Mouse (Mus musculus): ENCODE results near the gene Tec. TPM values are rescaled to one million over a fixed set of nuclear protein-coding genes. Genes with fewer than 3 reads are reported as not detected.
A peak's percentile ranks its signal among the peaks of the same experiment; 100 is the strongest.

Tec gene
- polyA plus RNA-seq, 1 experiment from 2014 or later = 81.3 TPM

DNA sequence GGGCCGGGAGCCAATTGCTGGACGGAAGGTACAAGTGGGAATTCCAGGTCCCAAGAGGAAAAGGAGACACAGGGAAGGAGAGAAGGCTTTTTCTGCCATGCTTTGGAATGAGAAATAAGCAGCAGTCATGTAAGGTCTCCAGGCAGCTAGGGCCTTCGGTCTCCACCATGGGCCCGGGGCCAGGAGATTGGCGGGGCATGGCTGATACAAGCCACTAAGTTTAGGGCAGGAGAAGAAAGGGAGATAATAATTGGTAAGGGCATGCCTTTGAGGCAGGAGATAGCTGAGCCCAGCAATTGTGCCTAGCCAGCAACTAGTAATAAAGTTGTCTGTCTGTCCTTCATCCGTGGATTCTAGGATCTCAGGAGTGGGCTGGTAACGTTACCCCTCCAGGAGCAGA lies 85.2 kb downstream of the Tec start:
- H3K36me3 ChIP-seq (ENCODE audit: inconsistent target) = peaks cover 58% of the 10 kb centered on the region

DNA sequence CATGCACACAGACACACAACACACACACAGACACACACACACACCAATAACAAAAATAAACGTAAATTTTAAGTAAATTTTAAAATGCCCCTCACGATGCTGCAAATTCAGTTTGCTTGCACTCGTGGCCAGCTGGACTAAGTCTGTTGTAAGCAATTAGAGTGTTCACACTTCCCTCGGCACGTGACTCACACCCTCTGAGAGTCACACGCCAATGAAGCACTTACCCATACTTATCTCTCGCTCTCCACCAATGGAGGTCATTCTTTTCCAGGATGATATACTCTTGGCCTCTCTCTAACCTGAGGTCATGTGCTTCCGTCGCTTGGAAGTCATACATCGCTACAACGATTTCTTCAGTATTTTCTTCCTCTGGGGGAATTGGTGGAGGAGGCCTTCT lies 86.5 kb downstream of the Tec start:
- peak overlapping the region; percentile 62 for H3K27ac ChIP-seq
- peaks cover 59% of the 10 kb centered on the region for H3K36me3 ChIP-seq (ENCODE audit: inconsistent target)
- WGBS (ENCODE audit: missing documents) = 76% methylated on average over 11 of the region's 11 CpGs
- H3K4me3 ChIP-seq (ENCODE audit: inconsistent target) = no peak overlapping the region
- H3K79me2 ChIP-seq (ENCODE audit: inconsistent target) = peaks cover 6% of the 10 kb centered on the region; the same call in 1 of the 2 replicates

More for the DNA sequence above, 85.2 kb downstream of the Tec start:
- Histone ChIP-seq H3K79me2 (ENCODE audit: inconsistent target) (peaks cover 7% of the 10 kb centered on the region; the same call in 1 of the 2 replicates), H3K4me3 (ENCODE audit: inconsistent target) (no peak overlapping the region), H3K27ac (peak overlapping the region; percentile 62; the same call in 1 of the 2 replicates)
- 88% methylated on average over 7 of the region's 7 CpGs for WGBS (ENCODE audit: missing documents)

DNA sequence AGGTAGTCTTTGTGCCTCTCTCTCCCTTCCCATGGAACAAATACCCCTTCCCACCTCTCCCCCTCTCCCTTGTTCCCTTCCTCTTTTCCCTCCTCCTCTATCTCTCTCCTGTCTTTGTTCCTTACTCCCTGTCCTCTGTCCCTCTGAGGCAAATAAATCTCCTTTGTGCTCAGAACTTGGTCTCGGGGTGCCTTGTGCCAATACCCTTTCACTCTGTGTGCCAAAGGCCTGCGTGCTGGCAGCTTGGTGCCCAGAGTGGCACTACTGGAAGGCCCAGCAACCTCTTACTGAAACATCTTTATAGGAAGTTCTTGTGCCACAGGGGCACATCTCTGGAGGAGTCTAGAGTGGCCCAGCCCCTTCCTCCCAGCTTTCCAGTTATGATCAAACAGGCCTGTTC lies 91.7 kb downstream of the Tec start:
- H3K4me3 ChIP-seq (ENCODE audit: inconsistent target) = no peak overlapping the region
- no peaks in the 10 kb centered on the region; the same call in 1 of the 2 replicates for H3K79me2 ChIP-seq (ENCODE audit: inconsistent target)
- peaks cover 56% of the 10 kb centered on the region for H3K36me3 ChIP-seq (ENCODE audit: inconsistent target)
- no peak overlapping the region for H3K27ac ChIP-seq
- 100% methylated on average over 2 of the region's 2 CpGs for WGBS (ENCODE audit: missing documents)

DNA sequence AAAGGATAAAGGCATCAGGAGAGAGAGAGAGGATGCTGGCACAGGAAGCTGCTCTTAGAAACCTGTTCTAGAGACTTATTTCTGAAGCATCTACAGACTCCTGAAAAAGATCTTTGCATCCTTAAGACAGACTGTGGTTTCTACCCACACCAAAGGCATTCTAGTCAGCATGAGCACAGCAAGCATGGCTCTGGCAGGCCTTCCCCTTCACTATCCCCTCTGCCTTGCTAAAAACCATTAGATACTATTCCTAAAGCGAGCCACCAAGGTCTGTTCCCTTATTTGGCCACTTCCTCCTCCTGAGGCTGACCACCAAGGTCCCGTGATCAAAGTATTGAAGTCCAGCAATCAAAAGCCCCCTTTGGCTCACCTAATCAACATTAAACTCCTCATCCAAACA lies 92.2 kb downstream of the Tec start:
- Histone ChIP-seq H3K27ac (no peak overlapping the region), H3K4me3 (ENCODE audit: inconsistent target) (no peak overlapping the region), H3K79me2 (ENCODE audit: inconsistent target) (no peaks in the 10 kb centered on the region; the same call in 1 of the 2 replicates), H3K36me3 (ENCODE audit: inconsistent target) (peaks cover 61% of the 10 kb centered on the region)
- 48% methylated on average over 2 of the region's 2 CpGs for WGBS (ENCODE audit: missing documents)

DNA sequence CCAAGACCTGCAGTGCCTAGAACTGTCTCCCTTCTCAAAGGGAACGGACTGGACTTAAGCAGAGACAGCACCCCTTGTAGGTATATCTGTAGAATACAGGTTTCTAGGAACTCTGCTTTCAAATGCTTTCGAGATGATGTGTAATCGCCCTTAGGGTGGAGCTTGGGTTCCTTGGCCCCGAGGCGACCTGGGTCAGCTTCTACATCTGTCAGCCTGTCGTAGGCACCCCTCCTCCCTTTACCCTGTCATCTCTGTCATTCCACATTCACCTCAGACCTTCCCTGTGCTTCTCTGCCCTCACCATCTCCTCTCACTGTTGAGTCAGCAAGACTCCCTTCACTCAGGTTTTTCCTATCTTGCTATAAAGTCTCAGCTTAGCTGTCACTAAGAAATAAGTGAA lies 98.4 kb downstream of the Tec start:
- H3K36me3 ChIP-seq (ENCODE audit: inconsistent target) = peaks cover 93% of the 10 kb centered on the region
- H3K27ac ChIP-seq = no peak overlapping the region
- WGBS (ENCODE audit: missing documents) = 91% methylated on average over 6 of the region's 6 CpGs
- no peak overlapping the region for H3K4me3 ChIP-seq (ENCODE audit: inconsistent target)
- H3K79me2 ChIP-seq (ENCODE audit: inconsistent target) = no peaks in the 10 kb centered on the region; the same call in 1 of the 2 replicates

DNA sequence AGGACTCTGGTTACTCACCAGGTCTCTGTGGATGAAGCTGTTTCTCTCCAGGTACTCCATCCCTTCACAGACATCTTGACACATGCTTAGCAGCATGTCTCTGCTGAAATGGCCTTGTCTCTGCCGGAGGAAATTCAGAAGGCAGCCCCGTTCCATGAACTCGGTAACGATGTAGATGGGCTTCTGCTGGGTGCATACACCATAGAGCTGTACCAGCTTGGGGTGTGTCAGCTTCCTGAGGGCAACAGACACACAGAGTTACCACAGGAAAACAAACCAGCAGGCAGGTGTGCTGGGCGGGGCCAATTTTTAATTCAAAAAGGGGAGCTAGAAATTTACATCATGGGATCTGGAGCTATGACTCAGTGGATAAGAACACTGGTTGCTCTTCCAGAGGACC lies 104.7 kb downstream of the Tec start:
- peaks cover 81% of the 10 kb centered on the region for H3K36me3 ChIP-seq (ENCODE audit: inconsistent target)
- no peaks in the 10 kb centered on the region for H3K79me2 ChIP-seq (ENCODE audit: inconsistent target)
- WGBS (ENCODE audit: missing documents) = 74% methylated on average over 5 of the region's 5 CpGs
- peak overlapping the region; percentile 63 for H3K27ac ChIP-seq
- no peak overlapping the region for H3K4me3 ChIP-seq (ENCODE audit: inconsistent target)

DNA sequence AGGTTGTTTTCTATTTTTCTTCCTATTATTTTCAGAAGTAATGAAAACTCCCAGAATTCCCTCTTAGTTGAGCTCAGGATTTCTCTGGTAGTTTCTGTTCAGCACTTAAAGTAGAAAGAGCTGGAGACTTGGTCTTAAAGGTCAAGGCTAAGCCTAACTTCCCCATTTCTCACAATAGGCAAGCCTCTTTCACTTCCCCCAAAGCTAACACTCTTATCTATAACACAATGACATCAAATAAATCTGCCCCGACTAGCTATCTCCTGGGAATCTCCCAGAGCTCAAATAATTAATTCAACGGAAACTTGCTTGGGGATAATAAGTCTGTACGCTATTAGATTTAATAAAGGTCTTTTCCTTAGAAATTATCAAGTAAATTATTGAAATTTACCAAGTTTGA lies 105.3 kb downstream of the Tec start:
- H3K36me3 ChIP-seq (ENCODE audit: inconsistent target) = peaks cover 81% of the 10 kb centered on the region
- H3K27ac ChIP-seq = peak overlapping the region; percentile 66
- WGBS (ENCODE audit: missing documents) = 0% methylated on average over 3 of the region's 3 CpGs
- H3K4me3 ChIP-seq (ENCODE audit: inconsistent target) = no peak overlapping the region
- no peaks in the 10 kb centered on the region for H3K79me2 ChIP-seq (ENCODE audit: inconsistent target)

DNA sequence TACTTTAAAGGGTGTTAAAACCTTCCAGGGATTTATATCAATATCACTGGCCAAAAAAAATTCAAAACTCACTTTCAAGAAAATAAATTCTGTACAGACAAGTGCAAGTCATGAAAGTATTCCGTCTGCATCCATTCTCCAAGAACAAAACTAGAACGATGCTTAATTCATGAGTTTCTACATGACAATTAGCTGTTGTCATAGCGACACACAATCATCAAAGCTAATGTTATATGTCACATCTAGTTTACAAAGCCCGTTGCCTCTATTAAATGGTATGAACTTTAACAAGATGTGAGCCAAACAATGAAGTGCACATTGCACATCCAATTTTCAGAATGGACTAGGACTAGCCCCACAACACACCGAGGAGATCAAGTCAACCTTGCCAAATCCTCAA lies 106.5 kb downstream of the Tec start:
- Histone ChIP-seq H3K4me3 (ENCODE audit: inconsistent target) (no peak overlapping the region), H3K36me3 (ENCODE audit: inconsistent target) (peaks cover 83% of the 10 kb centered on the region), H3K79me2 (ENCODE audit: inconsistent target) (no peaks in the 10 kb centered on the region), H3K27ac (no peak overlapping the region)
- 98% methylated on average over 5 of the region's 5 CpGs for WGBS (ENCODE audit: missing documents)

DNA sequence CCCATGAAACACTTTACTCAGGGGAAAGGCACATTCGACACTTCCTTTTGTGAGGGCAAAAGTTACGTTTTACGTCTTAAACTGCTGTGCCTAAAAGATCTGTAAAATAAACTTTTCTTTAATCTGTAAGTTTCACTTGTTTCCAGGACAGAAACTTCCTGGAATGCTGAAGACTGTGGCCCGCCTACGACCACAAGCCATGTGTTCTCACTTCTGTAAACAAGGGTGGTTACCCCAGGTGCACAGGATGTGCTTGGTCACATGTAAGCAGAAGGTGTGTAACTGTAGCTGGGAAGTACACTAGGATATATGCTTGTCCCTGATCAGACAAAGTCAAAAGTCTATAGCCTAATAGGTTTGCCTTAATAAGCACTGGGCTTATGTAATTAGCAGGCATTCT lies 107.0 kb downstream of the Tec start:
- 53% methylated on average over 5 of the region's 5 CpGs for WGBS (ENCODE audit: missing documents)
- H3K4me3 ChIP-seq (ENCODE audit: inconsistent target) = no peak overlapping the region
- H3K27ac ChIP-seq = no peak overlapping the region
- H3K36me3 ChIP-seq (ENCODE audit: inconsistent target) = peaks cover 83% of the 10 kb centered on the region
- no peaks in the 10 kb centered on the region for H3K79me2 ChIP-seq (ENCODE audit: inconsistent target)

DNA sequence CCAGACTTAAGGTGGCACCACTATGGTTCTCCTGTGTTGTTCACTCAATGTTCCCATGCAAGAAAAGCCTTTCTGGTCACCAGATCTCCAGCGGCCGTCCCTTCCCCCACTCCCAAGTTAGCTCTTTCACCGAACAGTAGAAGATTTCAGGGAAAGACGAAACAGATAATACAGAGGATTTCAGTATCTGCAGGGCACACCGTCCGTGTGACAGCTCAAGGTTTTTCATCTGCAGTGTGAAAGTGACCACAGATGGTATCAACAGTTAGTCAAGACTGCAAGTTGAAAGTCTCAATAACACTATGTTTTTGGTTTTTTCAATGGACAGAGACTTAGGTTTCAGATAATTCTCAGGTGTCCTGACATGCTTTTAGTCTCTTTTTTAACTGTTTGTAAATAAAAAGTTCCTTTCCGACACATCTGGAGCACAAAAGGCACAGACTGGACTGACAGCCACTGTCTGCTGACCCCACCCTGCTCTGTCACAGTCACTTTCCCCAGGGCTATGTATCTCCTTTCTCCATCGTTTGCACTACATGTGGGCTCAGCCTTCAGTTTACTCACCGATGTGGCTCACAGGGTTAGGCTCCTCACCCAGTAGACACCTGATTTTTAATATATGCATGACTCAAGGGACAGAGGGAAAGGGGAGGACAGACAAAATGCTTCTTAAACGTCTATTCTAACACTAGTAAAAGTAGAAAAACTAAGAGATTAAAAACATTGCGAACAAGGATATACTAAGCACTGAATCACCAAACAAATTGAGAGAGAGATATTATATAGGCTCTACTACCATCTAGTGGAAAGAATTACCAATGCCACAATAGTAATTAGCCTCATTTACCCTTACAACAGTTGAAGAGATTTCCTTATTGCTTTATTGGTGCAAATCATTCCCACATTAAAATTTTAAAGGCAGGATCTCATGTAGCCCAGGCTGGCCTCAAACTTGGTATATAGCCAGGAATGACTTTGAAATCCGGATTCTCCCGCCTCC lies 109.1 kb downstream of the Tec start:
- Histone ChIP-seq H3K4me3 (ENCODE audit: inconsistent target) (no peak overlapping the region), H3K27ac (no peak overlapping the region), H3K36me3 (ENCODE audit: inconsistent target) (peaks cover 83% of the 10 kb centered on the region), H3K79me2 (ENCODE audit: inconsistent target) (no peaks in the 10 kb centered on the region)
- 90% methylated on average over 13 of the region's 13 CpGs for WGBS (ENCODE audit: missing documents)

DNA sequence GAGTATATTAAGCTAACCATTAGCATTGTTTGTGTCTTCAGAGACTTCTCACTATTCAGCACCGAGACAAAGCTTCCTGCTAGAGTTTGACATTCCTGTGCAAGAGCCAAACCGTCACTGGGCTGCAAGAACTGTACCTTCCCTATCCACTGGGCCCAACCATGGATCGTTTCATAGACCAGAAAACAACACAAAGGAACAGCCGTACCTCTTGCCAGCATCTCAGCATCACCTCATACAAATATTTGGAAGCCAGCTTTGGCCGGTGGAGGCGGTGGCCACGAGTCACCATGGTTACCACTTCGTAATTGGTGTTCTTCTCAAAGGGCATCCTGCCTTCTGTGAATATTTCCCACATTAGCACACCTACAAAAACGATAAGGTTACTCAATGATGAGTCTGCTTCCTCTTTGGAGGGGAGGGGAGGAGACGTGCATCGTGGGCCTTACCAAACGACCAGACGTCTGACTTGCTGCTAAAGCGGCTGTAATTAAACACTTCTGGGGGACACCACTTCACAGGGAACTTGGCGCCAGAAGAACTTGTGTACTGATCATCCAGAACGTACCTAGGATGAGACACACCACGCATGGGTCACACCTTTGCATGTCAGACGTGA lies 111.0 kb downstream of the Tec start:
- Histone ChIP-seq H3K4me3 (ENCODE audit: inconsistent target) (no peak overlapping the region), H3K36me3 (ENCODE audit: inconsistent target) (peaks cover 80% of the 10 kb centered on the region), H3K27ac (no peak overlapping the region), H3K79me2 (ENCODE audit: inconsistent target) (no peaks in the 10 kb centered on the region)
- 86% methylated on average over 17 of the region's 18 CpGs for WGBS (ENCODE audit: missing documents)

DNA sequence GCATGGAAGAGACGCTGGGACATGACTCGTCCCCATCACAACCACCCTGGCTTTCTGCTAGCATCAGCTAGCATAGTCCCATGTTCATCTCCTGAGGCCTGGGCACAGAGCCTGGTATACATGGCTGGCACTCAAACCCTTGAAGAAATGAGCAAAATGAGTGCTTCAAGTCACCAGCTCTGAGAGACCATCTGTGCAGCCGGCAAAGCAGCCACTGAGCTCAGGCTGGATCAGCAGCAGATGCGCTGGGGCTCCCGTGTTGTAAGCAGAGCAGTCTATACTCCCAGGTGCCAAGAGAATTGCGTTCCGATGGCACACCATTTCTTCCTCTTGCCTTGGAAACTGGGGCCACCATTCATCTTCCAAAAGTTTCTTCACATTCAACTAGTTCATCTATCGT lies 112.3 kb downstream of the Tec start:
- Histone ChIP-seq H3K4me3 (ENCODE audit: inconsistent target) (no peak overlapping the region), H3K36me3 (ENCODE audit: inconsistent target) (peaks cover 67% of the 10 kb centered on the region), H3K79me2 (ENCODE audit: inconsistent target) (no peaks in the 10 kb centered on the region), H3K27ac (no peak overlapping the region)
- 97% methylated on average over 8 of the region's 8 CpGs for WGBS (ENCODE audit: missing documents)

DNA sequence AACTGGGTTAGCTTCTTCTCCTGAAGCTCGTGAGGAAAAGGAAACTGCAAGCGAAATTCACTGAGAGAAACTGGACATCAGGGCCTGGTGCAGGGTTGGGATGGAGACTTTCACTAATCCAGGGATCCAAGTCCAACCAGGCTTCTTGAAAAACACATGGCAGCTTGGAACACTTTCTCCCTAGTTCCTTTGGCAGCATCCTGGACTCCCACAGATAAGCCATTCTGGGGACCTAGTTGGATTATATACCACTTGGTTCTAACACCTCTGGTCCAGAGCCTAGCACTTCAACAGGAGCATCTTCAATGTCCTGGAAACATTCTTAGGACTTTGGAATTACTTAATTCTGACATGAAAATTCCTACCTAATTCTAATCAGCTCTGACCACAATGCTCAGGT lies 113.2 kb downstream of the Tec start:
- Histone ChIP-seq H3K4me3 (ENCODE audit: inconsistent target) (no peak overlapping the region), H3K36me3 (ENCODE audit: inconsistent target) (peaks cover 58% of the 10 kb centered on the region), H3K27ac (no peak overlapping the region), H3K79me2 (ENCODE audit: inconsistent target) (no peaks in the 10 kb centered on the region)
- WGBS (ENCODE audit: missing documents) = 92% methylated on average over 2 of the region's 2 CpGs

DNA sequence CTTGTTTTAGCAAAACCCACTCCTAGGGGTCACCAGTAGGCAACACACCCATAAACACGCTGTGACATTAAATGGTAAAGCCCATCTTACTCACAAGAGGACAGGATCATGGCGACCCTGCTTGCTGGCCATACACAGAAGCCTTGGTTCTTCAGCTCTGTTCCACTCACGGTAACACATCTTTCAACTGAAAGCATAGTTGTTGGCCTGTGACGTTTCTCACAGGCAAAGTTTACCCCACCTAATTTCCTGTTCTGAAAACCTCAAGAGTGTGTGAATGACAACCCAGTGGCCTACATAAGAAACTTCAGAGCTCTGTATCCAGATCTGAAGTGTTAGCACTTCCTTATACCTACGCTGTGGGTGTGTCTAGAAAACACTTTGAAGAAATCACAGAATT lies 115.7 kb downstream of the Tec start, which contains the start of gene Txk:
TSS of gene Txk (minus strand) at position 193 of the 400 bp plus-strand sequence.
- 69% methylated on average over 5 of the region's 5 CpGs for WGBS (ENCODE audit: missing documents)
- no peaks in the 10 kb centered on the region for H3K79me2 ChIP-seq (ENCODE audit: inconsistent target)
- peaks cover 33% of the 10 kb centered on the region for H3K36me3 ChIP-seq (ENCODE audit: inconsistent target)
- H3K4me3 ChIP-seq (ENCODE audit: inconsistent target) = no peak within 1 kb of the TSS
- no peak within 1 kb of the TSS for H3K27ac ChIP-seq

Data from macrophage (primary cell).